Mouse (Mus musculus) CH12.LX (cell line): ENCODE measurements around the gene Hnrnpa2b1. TPM values are rescaled to one million over a fixed set of nuclear protein-coding genes. Genes with fewer than 3 reads are reported as not detected.

Source experiments
- DNase-seq: peaks from one replicate; pipeline ENCODE4 v3.0.0-alpha.2; 2013; ENCODE audit errors: extremely low read depth
- H3K27ac ChIP-seq: 2 replicates; pipeline ENCODE4 v1.5.1; 2012; ENCODE audit warnings: low read depth, mild to moderate bottlenecking, control low read depth, moderate library complexity; ENCODE audit not compliant: insufficient read depth
- H3K27me3 ChIP-seq: replicated peaks from 2 replicates; pipeline ENCODE3; 2012; ENCODE audit warnings: inconsistent platforms
- H3K36me3 ChIP-seq, 2 experiments: replicated peaks in 1 of 2; 2 replicates each; pipeline versions ENCODE3 to v1.6.1; 2012; ENCODE audit warnings: inconsistent platforms in 1 of 2, low read length in 1 of 2, mild to moderate bottlenecking in 1 of 2, mixed read lengths in 1 of 2, moderate library complexity in 1 of 2; ENCODE audit not compliant: control insufficient read depth in 1 of 2, insufficient read depth in 1 of 2
- H3K4me1 ChIP-seq, 2 experiments: 2 replicates each; pipeline ENCODE4 v1.6.1; 2012; ENCODE audit warnings: inconsistent platforms in 1 of 2, moderate library complexity in 1 of 2; ENCODE audit not compliant: insufficient read depth in 2 of 2, control insufficient read depth in 1 of 2
- H3K4me2 ChIP-seq: 2 replicates; pipeline ENCODE4 v1.6.1; 2012; ENCODE audit warnings: low read depth, mild to moderate bottlenecking, control low read depth; ENCODE audit not compliant: poor library complexity, insufficient read depth, severe bottlenecking
- H3K4me3 ChIP-seq, 3 experiments: fragments of 150-350 bp in 1 of 3; sonication (generic) in 1 of 3; replicated peaks in 1 of 3; 2 replicates each; pipeline versions ENCODE3 to v1.5.1; 2011 to 2012; ENCODE audit warnings: low read depth in 2 of 3, low read length in 2 of 3, mild to moderate bottlenecking in 2 of 3, moderate library complexity in 2 of 3, control low read depth in 1 of 3, improper control_type of control experiment in 1 of 3, inconsistent platforms in 1 of 3, mixed read lengths in 1 of 3; ENCODE audit not compliant: poor library complexity in 1 of 3
- H3K79me2 ChIP-seq: replicated peaks from 2 replicates; pipeline ENCODE4 v1.6.1; 2012; ENCODE audit warnings: mild to moderate bottlenecking, moderate library complexity; ENCODE audit not compliant: control insufficient read depth, poor library complexity, insufficient read depth, severe bottlenecking; ENCODE audit errors: extremely low read depth
- H3K9ac ChIP-seq: 2 replicates; pipeline ENCODE4 v1.6.1; 2012; ENCODE audit warnings: low read depth, mild to moderate bottlenecking, control low read depth, moderate library complexity; ENCODE audit not compliant: insufficient read depth
- H3K9me3 ChIP-seq: replicated peaks from 2 replicates; pipeline ENCODE3; 2012; ENCODE audit warnings: low read length, inconsistent platforms, mixed read lengths
- BHLHE40 ChIP-seq: IDR thresholded peaks from 2 replicates; pipeline ENCODE4 v1.6.1; 2011; ENCODE audit warnings: mild to moderate bottlenecking, low read depth, low read length, improper control_type of control experiment
- CHD1 ChIP-seq: IDR thresholded peaks from 2 replicates; pipeline ENCODE4 v1.6.1; 2012; ENCODE audit warnings: low read depth, low read length, improper control_type of control experiment, inconsistent platforms
- CHD2 ChIP-seq: IDR thresholded peaks from 2 replicates; pipeline ENCODE4 v1.6.1; 2011; ENCODE audit warnings: low read length, improper control_type of control experiment
- E2F4 ChIP-seq: IDR thresholded peaks from 2 replicates; pipeline ENCODE4 v1.6.1; 2011; ENCODE audit warnings: low read depth, low read length, improper control_type of control experiment; ENCODE audit not compliant: insufficient replicate concordance
- EP300 ChIP-seq: IDR thresholded peaks from 2 replicates; pipeline ENCODE4 v1.6.1; 2011; ENCODE audit warnings: low read length, improper control_type of control experiment
- ETS1 ChIP-seq: conservative IDR thresholded peaks from 2 replicates; pipeline ENCODE4 v1.6.1; 2012; ENCODE audit warnings: low read depth, mild to moderate bottlenecking, inconsistent platforms, low read length, improper control_type of control experiment, moderate library complexity
- GABPA ChIP-seq: IDR thresholded peaks from 2 replicates; pipeline ENCODE4 v1.6.1; 2012; ENCODE audit warnings: low read depth, low read length, improper control_type of control experiment, inconsistent platforms; ENCODE audit not compliant: insufficient replicate concordance
- JUN ChIP-seq: IDR thresholded peaks from 2 replicates; pipeline ENCODE4 v1.6.1; 2011; ENCODE audit warnings: low read depth, mild to moderate bottlenecking, low read length, improper control_type of control experiment, moderate library complexity; ENCODE audit not compliant: insufficient read depth
- MAX ChIP-seq: IDR thresholded peaks from 2 replicates; pipeline ENCODE4 v1.6.1; 2011; ENCODE audit warnings: low read length, improper control_type of control experiment
- MAZ ChIP-seq: IDR thresholded peaks from 2 replicates; pipeline ENCODE4 v1.6.1; 2012; ENCODE audit warnings: low read depth, mild to moderate bottlenecking, inconsistent platforms, low read length, improper control_type of control experiment, moderate library complexity
- MYC ChIP-seq: IDR thresholded peaks from 2 replicates; pipeline ENCODE4 v1.6.1; 2011; ENCODE audit warnings: low read depth, mild to moderate bottlenecking, improper control_type of control experiment, low read length
- POLR2AphosphoS2 ChIP-seq: IDR thresholded peaks from 2 replicates; pipeline ENCODE4 v1.6.1; 2011; ENCODE audit warnings: low read depth, low read length, improper control_type of control experiment
- SIN3A ChIP-seq: IDR thresholded peaks from 2 replicates; pipeline ENCODE4 v1.6.1; 2012; ENCODE audit warnings: low read length, improper control_type of control experiment, inconsistent platforms
- SMC3 ChIP-seq: IDR thresholded peaks from 2 replicates; pipeline ENCODE4 v1.6.1; 2011; ENCODE audit warnings: low read depth, low read length, improper control_type of control experiment
- USF1 ChIP-seq: IDR thresholded peaks from 2 replicates; pipeline ENCODE4 v1.6.1; 2014; ENCODE audit warnings: low read depth, mild to moderate bottlenecking, inconsistent platforms, low read length, improper control_type of control experiment
- ZMIZ1 ChIP-seq: IDR thresholded peaks from 2 replicates; pipeline ENCODE4 v1.6.1; 2012; ENCODE audit warnings: low read depth, mild to moderate bottlenecking, inconsistent platforms, low read length, improper control_type of control experiment
- dilution Hi-C: fragments of 300-500 bp; cut with MboI; formaldehyde crosslinking; loops from 2 replicates; pipeline ENCODE4 v1.14.3; 2020; ENCODE audit warnings: low sequenced_read_pairs; ENCODE audit not compliant: extremely low pct_unique_long_range_greater_than_20kb, extremely low pct_ligation_motif_present
- in situ Hi-C: fragments of 300-500 bp; cut with MboI; formaldehyde crosslinking; loops from 3 replicates; pipeline ENCODE4 v1.14.3; 2019; ENCODE audit warnings: low sequenced_read_pairs, low pct_ligation_motif_present, low pct_unique_long_range_greater_than_20kb, mixed read lengths
- polyA plus RNA-seq: library from polyadenylated mRNA; unstranded; fragments of >175 nt; gene quantifications from 2 replicates; pipeline ENCODE4 v1.2.1, GENCODE M21; 2012; ENCODE audit warnings: low read depth; ENCODE audit not compliant: insufficient read length
- total RNA-seq, 2 experiments: library from RNA; depleted of rRNA; stranded (reverse); fragments of 300-350 nt in 1 of 2; fragments of >200 nt in 1 of 2; gene quantifications; 2 replicates each; pipeline ENCODE4 v1.2.3; 2012 to 2014

Hnrnpa2b1 gene
- total and polyA plus RNA-seq, 3 experiments, result 500 to 1,854 (median 710) TPM

DNA sequence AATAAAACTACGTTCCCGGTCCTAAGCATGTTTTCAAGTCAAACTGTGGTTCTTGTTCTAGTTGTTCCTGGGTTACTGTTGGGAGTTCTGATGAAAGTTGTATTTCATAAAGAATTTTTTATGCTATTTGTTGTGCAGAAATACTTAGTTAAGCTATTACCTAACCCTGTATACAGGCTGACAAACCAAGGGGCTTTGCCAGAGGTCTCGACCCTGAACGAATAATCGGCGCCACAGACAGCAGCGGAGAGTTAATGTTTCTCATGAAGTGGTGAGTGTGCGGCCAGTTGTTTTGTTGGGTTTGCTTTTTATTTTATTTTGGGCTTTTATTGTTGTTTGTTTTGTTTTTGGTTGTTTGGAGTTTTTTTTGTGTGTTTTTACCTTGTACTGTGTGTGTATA, 11.9 kb upstream of the Hnrnpa2b1 start:
- no peak overlapping the region for H3K4me3 ChIP-seq
- no peak overlapping the region for H3K9ac ChIP-seq
- H3K79me2 ChIP-seq, result peaks cover 15% of the 10 kb centered on the region
- 0 out of 4 replicates have a peak, but pooled peaks cover 0 to 2% of the 10 kb centered on the region in 2 experiments for H3K4me1 ChIP-seq
- no peak for DNase-seq
- in situ Hi-C loops (no loop called here), dilution Hi-C loops (no loop called here)
- peaks cover 38 to 61% of the 10 kb centered on the region in 2 experiments for H3K36me3 ChIP-seq
- H3K27me3 ChIP-seq, result no peaks in the 10 kb centered on the region
- H3K9me3 ChIP-seq, result no peaks in the 10 kb centered on the region
- no peak overlapping the region for H3K4me2 ChIP-seq
- no peak for TF ChIP-seq EP300
- H3K27ac ChIP-seq, result no peak overlapping the region

DNA sequence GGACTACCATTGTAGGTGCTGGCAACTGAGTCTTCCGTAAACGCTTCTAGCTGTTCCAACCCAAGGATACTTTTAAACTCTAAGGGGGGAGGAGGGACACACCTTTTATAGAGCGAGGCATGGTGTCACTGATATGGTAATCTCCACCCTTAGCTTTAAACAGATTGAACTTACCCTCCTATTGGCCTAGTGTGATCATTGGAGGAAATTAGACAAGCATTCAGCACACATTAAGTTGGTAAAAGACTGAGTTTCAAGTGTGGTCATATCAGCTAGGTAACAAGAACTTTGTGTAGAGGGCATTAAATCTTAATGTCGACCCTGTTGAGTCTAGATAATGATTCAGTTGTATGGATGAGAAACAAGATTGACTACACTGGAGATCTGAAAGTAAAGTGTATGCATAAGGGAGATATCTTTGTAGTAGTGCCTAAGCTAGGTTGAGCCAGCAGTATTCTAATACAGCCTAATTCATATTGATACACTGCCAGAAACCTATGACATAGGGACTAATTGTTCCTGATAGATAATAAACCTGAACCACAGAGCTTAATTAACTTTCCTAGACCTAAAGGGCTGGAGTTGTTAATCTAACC, 9.5 kb upstream of the Hnrnpa2b1 start:
- peaks cover 50 to 81% of the 10 kb centered on the region in 2 experiments for H3K36me3 ChIP-seq
- no peak for DNase-seq
- no peak overlapping the region for H3K9ac ChIP-seq
- H3K4me2 ChIP-seq, result no peak overlapping the region
- H3K9me3 ChIP-seq, result no peaks in the 10 kb centered on the region
- peaks cover 31% of the 10 kb centered on the region for H3K79me2 ChIP-seq
- TF ChIP-seq ETS1, result no peak
- no peak for TF ChIP-seq CHD1
- TF ChIP-seq ZMIZ1, result no peak
- TF ChIP-seq JUN, result no peak
- no peak for TF ChIP-seq CHD2
- no peak for TF ChIP-seq MAX
- TF ChIP-seq SIN3A, result no peak
- no peak for TF ChIP-seq GABPA
- TF ChIP-seq MYC, result no peak
- TF ChIP-seq POLR2AphosphoS2, result no peak
- TF ChIP-seq MAZ, result no peak
- TF ChIP-seq BHLHE40, result no peak
- TF ChIP-seq USF1, result no peak
- no peak for TF ChIP-seq E2F4
- TF ChIP-seq, all 38 proteins: peak for 0
- Histone ChIP-seq H3K27me3 (no peaks in the 10 kb centered on the region), H3K4me3 (no peak overlapping the region), H3K4me1 (peaks cover 0 to 4% of the 10 kb centered on the region in 2 experiments; a peak in 1 of 4 replicates), H3K27ac (no peak overlapping the region)
- dilution Hi-C loops (no loop called here), in situ Hi-C loops (no loop called here)

DNA sequence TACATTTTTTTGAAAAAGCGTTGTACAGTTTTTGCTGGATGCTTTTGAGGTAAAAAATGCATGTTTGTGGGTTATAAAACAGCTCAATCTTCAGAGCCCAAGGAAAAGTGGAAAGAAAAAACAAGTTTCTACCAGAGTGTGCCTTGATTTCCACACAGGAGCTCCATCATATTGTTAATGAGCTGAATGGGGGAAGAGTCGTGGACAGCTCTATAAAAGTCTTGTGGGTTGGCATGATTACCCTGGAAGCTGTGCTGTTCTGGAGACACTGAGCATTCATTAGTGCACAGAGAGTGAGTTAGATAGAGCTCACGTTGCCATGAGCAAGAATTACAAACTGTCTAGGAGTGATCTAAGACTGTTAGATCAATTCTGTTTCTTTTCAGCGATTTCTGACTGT, 2.5 kb upstream of the Hnrnpa2b1 start:
- H3K9me3 ChIP-seq, result no peaks in the 10 kb centered on the region
- DNase-seq, result no peak
- TF ChIP-seq GABPA (no peak), SMC3 (no peak)
- peak overlapping the region; percentile 99 for H3K9ac ChIP-seq
- H3K4me3 ChIP-seq, result peak overlapping the region in 2 of 3 experiments; percentile 25 to 94
- peaks cover 2 to 24% of the 10 kb centered on the region in 2 experiments; a peak in 3 of 4 replicates for H3K4me1 ChIP-seq
- peak overlapping the region; percentile 82 for H3K4me2 ChIP-seq
- H3K79me2 ChIP-seq, result peaks cover 71% of the 10 kb centered on the region
- peaks cover 14 to 46% of the 10 kb centered on the region in 2 experiments for H3K36me3 ChIP-seq
- in situ Hi-C loops, result no loop called here
- no peaks in the 10 kb centered on the region for H3K27me3 ChIP-seq
- dilution Hi-C loops, result no loop called here
- no peak overlapping the region for H3K27ac ChIP-seq
